Mouse (Mus musculus): ENCODE results near the gene Ttf2.

Ttf2 gene

DNA sequence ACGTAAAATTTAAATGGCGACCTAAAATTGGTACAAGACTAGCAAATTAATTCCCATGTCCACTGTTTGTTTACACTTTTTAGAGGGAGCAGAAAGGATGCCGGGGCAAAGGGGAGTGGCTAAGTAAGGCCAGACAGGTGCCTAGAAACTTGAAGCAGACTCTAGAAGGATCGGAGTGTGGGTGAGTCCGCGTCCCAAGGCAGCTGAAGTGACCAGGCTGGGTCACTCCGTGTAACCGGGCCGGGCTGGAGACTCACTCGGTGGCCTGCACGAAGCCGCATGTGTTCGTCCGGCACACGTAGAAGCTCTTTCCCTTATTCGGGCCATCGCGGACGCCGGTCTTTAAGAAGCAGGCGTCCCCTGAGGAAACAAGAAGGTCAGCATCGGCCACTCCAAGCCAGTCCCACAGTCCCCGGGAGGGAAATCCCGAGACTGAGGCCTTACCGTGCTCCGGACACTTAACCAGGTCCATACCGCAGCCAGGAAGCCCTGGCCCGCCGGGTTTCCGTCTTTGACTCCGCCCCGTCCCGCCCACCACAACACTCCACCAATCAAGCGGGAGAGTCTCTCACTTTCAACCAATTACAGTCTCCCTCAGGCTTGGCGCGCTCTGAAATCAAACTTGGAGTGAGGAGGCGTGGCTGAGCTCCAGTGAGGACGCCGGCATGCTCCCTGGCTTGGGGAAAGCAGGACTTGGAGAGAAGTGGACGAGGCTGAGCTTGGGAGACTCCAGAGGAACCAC, at the start of gene Ttf2:
Gene Ttf2 (minus strand): TSS at position 488 of the 742 bp plus-strand sequence.
- DNase-seq: peak; percentile 95

DNA sequence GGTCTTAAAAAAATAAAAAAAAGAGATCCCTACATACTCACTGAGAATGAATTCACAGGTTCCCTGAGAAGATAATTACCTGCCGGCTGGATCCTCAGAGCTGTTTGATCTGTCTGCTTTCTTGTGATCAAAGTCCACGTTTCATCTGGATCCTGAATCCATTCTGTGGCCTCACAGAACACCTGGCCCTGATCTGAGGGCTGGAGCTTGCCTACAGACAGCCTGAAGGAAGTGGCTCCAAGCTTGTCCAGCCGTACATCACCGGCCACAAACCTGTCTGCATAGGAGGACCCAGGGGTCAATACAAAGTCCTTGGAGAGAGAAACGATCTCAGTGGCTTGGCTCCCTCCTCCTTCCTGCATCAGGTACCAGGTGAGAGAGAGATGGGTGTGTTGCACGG, 49.0 kb upstream of the Ttf2 start:
- no peak for DNase-seq

DNA sequence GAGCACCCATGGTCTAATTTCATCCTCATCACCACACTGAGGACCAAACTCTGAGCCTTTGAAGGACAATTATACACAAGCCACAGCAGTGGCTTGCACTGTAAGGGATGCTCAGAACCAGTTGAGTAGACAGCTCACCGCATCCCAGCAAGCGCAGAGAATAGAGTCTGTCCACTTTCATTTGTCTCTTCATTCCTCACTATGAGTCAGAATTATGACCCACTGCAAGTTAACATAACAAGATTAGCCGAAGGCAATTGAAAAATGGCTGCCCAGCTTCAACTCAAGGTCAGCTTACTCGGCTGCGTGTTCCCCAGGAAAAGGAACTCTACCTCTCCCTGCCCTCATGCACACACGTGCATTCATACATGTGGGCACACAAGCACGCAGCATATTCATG, 46.6 kb upstream of the Ttf2 start:
- DNase-seq: no peak

DNA sequence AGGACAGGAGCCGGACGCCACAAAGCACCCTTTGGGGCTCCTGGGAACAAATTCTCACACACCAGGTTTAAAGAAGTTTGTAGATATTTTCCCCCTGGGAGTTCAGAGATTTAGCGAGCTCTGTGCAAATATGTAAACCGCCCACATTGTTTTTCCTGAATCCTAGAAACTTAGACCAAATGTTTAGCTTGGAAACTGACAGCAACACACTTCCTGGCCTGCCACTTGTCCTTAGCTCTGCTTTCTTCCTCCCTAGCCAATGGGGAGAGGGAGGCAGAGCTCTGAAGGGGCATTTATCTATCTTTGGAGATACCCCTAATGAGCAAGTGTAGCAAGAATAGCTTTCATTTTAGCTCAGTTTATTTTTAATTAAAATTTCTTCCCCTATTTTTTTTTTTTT, 45.8 kb upstream of the Ttf2 start:
- no peak for DNase-seq

DNA sequence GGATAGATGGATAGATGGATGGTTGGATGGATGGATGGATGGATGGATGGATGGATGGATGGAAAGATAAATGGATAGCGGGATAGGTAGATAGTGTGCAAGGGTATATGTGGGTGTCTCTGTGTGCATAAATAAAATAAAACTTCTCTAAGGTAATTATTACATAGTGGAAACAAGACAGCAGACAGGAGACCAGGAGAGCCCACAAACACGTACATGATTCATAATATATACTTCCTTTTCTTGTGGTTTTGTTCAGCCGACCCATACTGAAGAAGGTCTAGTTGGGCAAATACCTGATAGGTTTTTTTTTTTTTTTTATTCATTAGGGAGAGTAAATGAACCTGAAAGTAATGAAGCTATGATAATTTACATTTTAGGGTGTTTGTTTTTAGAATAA, 44.1 kb upstream of the Ttf2 start:
- DNase-seq: no peak

DNA sequence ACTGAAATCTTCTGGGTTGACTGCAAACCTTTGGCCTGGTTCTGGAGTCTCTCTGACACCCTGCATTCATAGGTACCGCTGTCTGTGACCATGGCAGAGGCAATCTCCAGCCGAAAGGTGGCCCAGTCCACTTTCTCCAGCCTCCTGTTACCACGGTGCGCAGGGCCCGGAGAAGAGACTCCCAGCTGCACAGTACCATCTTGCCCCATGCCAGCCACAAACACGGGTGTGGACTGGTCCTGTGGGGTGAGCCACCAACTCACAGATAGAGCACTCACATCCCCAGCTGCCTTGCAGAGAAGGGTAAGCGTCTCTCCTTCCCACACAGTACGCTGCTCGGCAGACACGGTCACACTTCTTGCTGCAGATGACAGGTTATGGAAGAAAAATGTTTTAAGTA, 43.5 kb upstream of the Ttf2 start:
- no peak for DNase-seq

DNA sequence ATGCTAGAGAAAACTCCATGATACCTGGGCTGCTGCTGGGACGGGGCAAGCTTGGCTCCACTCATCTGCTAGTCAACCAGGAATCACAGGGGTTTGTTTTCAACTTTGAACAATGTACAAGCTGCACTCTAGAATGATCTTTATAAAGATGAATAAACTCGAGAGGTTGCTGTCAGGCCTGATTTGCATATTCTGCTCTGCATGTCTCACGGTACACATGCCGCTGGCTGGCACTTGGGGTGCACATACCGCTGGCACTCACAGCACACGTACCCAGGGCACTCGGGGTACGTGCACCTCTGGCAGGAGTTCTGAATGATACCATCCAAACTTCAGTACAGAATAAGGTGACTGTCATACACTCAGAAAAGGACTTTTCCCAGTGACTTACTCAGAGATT, 43.1 kb upstream of the Ttf2 start:
- DNase-seq: peak; percentile 64

DNA sequence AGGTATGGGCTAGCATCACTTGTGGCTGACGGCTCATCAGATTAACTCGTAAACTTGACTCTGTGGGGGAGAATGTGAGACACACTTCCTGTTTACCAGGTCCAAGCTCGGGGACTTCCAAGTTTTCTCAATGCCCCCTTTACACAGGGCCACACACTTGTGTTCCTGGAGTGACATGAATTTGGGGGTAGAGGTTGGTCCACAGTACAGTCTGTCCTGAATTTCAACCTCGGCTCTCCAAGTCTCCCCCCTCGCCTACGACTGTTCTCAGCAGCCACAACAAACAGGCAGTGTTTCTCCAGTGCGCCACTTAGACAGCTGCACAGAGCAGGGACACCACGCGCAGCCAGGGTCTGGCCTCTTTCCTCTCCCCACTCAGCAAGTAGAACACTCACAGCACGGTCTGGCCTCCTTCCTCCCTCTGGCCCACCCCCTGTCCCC, 42.7 kb upstream of the Ttf2 start:
- DNase-seq: peak; percentile 81

DNA sequence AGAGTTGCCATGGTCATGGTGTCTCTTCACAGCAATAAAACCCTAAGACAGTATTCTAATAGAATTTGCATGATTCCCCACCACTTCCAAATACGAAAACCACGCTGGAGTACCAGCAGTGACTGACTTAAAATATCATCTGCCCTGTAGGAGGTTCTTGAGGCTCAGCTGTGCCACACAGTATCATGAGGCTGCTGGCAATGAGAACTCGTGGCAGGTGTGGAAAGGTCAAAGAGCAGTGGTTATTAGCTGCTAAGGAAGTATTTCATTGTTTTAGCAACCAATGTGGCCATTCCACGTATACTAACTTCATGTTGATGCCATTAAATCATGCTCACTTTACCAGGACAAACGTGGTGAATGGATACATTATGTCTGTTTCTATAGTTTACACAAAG, 41.7 kb upstream of the Ttf2 start:
- DNase-seq: no peak

DNA sequence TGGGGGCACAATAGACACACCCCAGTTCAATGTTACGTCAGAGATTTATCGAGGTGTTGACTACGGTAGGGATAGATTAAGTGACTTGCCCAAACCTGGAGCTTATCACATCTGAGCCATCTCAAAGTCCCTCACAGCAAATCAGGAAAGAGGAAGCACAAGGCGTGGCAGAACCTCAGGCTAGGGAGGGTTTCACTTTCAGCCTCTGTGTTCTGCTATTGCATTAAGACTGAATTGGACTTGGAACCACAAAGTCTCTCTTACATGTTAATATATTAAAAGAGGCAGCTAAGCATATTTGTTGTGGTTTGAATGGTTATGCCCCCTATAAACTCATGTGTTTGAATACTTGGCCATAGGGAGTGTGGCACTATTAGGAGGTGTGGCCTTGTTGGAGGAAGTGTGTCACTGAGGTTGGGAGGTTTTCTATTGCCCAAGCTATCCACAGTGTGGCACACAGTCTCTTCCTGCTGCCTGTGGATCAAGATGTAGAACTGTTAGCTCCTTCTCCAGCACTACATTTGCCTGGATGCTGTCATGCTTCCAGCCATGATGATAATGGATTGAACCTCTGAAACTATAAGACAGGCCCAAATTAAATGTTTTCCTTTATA, 41.2 kb upstream of the Ttf2 start:
- DNase-seq: no peak

DNA sequence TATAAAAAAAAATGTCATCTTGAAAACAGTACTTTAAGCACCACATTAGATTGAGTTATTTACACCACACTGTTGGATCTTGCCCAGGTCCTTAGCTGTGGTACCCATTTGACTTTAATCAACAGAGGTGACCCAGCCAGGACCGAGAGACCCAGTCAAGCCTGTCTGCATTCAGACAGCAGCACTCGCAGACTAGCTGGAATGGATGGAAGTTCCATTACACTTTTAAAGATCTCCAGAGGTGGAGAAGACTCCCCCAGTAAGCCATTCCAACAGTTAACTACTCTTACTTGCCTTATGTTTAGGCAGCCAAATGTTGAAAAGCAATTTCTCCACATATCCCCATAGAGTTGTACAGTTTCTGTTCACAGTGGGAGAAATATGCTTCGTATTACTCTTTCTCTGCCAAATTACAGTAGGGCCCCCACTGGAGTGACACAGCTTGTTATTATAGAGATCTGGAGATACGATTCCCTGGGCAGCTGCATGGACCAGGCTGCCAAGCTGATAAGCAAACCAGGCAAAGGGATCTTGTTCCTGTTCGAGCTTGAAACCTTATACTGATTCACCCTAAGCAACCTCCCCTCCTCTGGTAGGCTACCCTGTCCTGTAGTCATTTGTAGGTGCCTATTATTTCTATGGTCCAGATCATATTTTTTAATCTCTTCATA, 37.8 kb upstream of the Ttf2 start:
- no peak for DNase-seq

DNA sequence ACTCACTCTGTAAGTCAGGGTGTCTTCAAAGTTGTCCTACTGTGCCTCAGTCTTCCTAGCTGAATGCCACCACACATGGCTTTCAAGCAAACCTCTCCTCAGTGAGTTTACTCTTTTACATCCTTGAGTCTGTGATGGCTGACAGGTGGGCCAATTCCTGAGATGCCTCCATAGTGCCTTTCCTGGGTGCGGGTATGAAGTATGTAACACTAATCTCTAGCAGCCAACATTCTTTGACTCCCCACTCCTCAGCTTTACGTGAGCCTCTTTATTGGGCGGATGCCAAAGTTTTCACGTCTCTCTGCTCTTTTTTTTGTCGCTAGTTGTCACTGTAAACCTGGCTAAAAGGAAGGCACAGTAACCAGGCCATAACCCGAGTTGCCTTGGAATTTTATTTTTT, 35.9 kb upstream of the Ttf2 start:
- no peak for DNase-seq

DNA sequence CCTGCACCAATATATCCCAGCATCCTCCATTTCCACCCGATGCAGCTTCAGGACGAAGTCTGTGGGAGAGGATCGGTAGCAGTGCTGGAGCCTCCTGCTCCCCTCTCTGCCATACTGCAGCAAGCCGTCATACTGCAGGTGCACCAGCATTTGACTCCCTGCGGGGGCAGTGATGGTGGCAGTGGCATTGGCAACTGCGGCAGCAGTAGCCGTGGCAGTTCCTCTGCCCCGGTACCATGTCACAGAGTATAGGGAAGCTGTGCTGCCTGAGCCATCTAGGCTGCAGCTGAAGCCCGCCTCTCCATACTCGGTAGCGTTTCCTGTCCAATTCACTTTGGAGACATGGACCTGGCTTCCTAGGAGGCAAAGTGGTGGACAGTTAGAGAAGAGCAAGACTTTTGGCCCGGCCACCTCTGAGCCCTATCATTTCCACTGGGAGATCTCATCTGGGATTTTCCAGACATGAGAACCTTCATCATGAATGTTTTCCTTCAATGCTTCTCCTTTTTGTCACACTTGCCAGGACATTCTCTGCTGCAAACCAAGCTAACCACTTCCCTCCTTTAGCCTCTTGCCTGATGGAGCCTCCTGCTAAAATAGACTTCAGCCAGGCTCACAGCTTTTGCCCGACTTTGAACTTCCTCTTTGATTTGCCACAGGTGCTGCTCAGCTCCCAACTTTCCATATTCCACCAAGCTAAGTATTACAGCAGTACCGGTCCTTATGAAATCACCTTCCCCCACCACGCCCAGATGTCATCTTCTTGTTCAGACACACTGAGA, 34.3 kb upstream of the Ttf2 start:
- peak; percentile 53 for DNase-seq

DNA sequence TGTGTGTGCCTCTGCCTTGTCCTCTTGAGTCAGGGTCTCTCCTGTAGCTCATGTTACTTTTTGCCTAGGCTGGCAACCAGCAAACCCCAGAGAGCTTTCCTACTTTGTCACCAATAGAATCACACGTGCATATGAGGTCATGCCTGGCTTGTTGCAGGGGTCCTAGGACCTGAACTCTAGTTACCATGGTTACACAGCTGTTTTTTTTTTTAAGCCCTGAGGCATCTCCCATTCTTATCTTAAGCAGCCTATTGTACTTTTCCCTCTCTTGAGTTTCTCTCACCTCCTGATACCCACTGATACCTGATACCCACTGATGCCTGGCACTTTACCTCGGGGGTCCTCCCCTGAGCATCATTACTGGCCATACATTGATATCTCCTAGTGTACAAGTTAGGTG, 30.3 kb upstream of the Ttf2 start:
- no peak for DNase-seq

DNA sequence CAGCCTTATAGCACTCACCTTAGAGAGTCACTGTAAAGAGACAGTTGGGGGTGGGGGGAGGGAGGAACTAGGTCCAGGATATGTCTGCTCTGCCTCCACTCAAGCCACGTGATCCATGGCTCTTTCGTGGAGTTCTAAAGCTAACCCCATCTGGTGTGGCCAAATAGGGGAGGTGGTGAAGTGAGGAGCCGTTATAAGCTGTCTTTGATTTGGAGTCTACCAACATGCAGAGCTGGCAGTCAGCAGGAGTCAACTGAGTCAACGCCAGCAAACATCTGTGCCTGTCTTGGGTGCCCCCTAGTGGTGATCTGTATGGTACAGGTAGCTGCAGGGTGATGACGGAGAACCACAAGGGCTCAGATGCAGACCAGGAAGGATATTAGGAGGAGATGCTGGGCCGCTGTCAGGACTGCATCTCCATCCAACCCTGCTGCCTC, 29.5 kb upstream of the Ttf2 start:
- peak; percentile 92 for DNase-seq

DNA sequence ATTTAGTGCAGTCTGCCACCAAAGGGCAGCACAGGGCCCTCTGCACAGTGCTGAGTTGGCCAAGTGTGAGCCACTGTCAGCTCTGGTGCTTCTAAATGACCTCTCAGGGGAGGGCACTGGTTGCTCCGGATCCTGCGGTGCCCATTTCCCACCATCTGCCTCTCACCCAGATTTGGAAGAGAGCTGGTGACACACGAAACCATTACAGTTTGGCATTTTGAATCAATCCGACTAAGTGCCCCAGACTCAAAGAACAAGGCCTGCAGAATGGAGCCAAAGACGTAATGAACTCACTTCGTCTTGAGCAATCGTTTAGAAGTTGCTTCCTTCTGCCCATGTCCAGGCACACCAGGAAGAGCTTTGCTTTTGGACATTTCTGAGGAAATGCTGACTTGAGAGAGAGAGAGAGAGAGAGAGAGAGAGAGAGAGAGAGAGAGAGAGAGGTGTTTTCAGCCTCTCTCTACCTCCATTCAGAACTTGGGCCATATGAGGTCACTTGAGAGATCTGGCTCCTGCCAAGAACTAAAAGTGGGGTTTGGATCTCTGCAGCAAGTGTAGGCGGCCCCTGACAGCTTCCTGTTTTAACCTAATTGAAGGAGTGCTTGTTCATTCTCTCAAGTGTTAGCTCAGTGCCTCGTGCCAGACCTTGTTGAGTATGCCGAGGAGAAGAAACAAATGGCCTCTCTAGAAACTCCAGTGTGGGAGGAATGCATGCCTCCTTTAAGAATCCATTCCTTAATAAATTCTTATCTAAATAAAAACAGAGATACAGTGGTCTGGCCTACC, 28.5 kb upstream of the Ttf2 start:
- DNase-seq: peak; percentile 52

DNA sequence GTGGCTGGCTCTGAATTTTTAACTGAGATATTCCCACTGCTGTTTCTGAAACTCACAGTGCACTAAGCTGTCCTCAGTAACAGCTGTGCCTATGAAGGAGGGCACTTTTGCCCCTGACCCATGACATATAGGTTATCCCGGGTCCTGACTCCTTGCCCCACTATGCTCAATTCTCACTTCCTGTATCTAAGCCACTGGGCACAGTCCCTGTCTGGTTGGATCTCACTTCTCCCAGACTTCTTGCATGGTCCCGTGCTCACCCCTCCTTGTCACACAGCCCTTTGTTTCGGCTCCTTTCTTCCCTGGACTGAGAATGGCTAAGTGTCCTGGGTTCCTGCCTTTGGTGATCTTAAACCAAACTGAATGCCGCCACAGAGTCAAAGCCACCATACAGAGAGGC, 24.8 kb upstream of the Ttf2 start:
- DNase-seq: no peak

DNA sequence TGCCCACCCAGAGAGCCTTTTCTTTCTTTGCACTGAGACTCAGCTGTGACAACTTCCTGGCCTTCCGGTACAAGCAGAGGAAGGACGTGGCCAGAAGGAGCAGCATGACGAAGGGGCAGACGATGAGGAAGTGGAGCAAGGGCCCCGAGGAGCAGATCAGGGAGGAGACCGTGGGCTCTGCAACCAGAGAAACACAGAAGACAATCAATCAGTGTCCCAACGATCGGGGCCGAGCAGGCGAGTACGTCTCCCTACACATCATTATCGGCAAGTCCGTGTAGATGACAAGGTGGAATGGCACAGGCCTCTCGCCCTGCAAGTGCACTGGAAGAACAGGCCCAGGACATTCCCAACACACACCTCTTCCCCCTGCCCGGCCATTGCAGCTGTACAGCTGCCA, 24.3 kb upstream of the Ttf2 start:
- peak; percentile 61 for DNase-seq

DNA sequence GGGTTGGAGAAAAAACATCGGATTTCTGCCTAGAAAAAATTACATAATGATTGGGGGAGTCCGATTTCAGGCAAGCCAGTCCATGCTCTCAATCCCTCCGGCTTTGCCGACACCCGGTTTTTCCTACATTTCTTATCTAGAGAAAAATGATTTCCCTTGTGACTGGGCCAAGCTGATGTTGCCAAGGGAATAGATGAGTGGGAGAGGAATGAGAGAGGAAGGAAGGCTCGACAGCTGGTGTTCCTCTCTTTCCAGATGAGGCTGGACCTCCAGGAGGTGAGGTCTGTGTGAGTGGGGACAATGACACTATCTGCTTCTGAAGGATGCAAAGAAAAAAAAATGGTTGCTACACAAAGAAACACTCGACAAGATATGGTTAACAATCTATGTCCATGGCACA, 23.7 kb upstream of the Ttf2 start:
- no peak for DNase-seq

DNA sequence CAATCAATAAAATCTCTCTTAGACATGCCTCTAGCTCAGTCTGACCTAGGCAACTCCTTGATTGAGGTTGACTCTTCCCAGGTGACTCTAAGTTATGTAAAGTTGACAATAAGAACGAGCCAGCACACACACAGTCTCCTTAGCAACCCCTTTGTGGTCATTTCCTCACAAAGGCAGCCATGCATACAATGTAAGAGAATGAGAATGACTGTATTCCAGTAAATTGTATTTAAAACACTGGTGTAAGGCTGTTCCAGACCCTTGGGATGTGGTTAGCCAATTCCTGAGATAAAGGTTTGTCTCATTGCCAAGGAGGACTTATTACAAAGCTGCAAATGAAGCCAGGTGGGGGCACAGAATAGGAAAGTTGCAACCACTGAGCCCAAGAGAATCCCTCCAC, 20.8 kb upstream of the Ttf2 start:
- DNase-seq: no peak

DNA sequence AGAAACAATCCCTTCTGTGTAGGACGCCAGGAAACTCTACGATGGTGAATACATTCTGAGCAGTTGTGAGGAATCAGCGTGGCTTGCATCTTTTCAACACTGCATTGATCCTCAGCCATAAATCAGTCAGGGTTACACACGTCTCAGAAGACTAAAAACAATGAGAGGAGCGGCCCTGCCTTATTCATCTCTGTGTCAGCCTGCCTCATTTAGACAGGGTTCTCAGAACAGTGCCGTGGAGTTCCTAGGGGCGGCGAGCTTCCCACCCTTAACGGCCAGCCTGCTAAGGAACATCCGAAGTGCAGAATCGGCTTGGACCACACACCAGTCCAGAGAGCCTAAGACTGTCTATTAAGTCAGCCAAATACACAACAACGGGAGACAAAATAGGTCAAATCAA, 20.0 kb upstream of the Ttf2 start:
- no peak for DNase-seq

DNA sequence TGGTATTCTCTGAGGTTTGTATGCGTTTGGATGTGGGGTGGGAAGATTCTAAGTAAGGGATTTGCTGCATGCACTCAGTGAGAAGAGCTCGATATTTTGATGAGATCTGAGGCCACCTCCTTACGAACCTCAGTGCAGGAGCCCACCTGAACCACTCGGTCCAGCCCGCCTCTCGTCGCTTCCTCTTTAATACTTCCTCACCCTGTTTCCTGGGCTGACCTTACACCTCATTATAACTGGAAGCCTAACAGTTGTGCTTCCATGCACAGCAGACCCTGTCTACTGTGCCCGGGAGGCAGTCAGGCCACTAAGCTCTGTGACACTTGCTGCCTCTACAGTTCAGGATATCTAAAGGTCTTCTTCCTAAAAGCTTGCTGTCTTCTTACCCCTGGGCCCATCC, 9.8 kb upstream of the Ttf2 start:
- DNase-seq: no peak

DNA sequence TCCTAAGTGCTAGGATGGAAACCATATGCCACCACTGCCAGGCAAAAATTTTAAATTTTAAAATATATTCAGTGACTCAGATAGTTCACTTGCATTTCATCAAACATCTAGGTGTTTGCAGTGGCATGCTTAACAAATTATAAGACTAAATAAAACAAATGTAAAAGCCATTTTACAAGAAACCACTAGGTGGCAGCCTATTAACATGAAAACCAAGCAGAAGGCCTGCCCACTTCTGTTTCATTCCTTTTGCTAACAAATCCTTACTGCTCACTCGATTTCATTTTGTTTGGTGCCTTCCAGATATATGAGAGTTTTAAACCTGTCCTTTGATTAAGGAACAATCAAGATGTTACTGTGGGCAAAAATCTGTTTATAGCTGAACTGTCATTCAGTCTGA, 4.4 kb upstream of the Ttf2 start:
- DNase-seq: no peak
